Mouse (Mus musculus): ENCODE measurements around the gene Pik3r2.
"Not testable (repeated sequence)": the region's sequence is repeated elsewhere in the genome, so short reads cannot be mapped to it uniquely, and the experiment has no call there.

The Pik3r2 gene

GRCm38 (mm10) chr8:70776496-70777444 lies at the start of gene Pik3r2:
TSS of gene Pik3r2 (minus strand) at chr8:70776713.
- peak; percentile 96 for DNase-seq (ENCODE audit: low read depth, low spot score)

- no peak for DNase-seq (ENCODE audit: low read depth, low spot score)
Observed at GRCm38 (mm10) chr8:70825816-70826215, 49.3 kb upstream of the Pik3r2 start.

DNA sequence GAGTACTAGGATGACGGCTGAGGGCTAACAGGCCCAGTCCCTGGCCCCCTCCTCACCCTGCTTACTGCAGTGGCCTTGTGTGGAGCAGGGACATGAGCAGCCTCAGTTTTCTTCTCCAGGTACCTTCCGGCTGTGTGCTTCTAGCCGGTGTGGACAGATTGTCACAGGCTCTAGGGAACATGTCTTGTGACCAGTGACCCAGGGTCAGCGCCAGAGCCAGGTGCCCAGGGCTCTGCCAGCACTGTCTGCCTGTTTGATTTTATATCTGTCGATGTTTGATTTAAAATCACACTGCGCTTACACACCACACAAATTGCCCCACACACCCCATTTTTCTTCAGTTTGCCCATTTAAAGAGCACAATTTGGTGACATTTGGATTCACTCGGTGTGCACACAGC lies 47.3 kb upstream of the Pik3r2 start:
- no peak for DNase-seq (ENCODE audit: low read depth, low spot score)

DNA sequence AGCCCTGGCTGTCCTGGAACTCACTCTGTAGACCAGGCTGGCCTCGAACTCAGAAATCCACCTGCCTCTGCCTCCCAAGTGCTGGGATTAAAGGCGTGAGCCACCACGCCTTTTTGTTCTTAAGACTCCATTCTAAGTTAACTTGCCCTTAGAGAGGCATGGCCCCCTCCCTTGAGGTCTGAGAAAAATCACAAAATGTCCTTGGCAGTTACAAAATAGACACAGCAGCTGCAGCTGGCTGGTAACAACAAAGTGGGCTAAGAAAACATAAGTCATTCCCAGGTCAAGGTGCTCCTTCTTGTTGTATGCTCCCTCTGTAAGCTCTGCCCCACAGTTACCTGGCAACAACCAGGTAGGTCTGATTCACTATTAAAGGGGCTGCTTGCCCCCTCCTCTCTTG lies 46.1 kb upstream of the Pik3r2 start:
- DNase-seq (ENCODE audit: low read depth, low spot score) = not testable (repeated sequence)

GRCm38 (mm10) chr8:70821992-70822391 lies 45.5 kb upstream of the Pik3r2 start:
- DNase-seq (ENCODE audit: low read depth, low spot score) = no peak

GRCm38 (mm10) chr8:70821399-70821962 lies 45.0 kb upstream of the Pik3r2 start:
- no peak for DNase-seq (ENCODE audit: low read depth, low spot score)

- no peak for DNase-seq (ENCODE audit: low read depth, low spot score)
Observed at GRCm38 (mm10) chr8:70820101-70820935, 43.8 kb upstream of the Pik3r2 start.

DNA sequence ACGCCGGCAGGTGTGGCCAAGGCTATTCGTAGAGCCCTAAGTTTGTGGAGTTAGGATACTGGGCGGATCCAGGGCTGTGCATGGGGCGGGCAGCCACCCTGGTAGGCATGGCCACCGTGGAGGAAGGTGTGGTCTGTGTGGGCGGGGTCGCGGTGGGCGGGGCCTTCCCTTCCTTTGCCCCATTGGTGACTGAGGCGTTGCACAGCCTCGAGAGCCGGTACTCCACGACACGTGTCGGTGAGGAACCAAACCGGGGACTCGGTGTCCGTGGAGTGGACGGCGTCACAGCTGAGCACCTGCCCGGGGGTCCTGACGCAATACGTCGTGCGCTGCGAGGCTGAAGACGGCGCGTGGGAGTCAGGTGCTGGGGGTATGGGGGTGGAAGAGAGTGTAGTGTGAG lies 40.2 kb upstream of the Pik3r2 start:
- DNase-seq (ENCODE audit: low read depth, low spot score) = no peak

GRCm38 (mm10) chr8:70812885-70813284 lies 36.4 kb upstream of the Pik3r2 start:
- no peak for DNase-seq (ENCODE audit: low read depth, low spot score)

DNA sequence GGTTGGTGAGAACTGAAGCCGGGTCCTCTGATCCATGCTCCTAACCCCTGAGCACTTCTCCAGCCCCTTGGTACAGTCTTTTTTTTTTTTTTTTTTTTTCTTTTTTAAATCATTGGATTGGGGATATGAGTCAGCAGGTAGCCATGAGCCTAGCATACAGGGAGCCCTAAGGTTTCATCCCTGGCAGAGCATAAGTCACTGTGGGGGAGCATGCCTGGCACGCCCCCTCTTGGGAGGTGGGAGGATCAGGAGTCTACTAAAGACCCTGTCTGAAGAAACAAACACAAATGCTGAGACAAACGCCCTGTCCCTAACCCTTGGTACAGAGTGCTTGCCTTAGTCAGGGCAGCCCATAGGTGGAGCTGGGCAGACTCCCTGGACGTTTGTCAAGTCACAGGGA lies 35.5 kb upstream of the Pik3r2 start:
- DNase-seq (ENCODE audit: low read depth, low spot score) = no peak

DNA sequence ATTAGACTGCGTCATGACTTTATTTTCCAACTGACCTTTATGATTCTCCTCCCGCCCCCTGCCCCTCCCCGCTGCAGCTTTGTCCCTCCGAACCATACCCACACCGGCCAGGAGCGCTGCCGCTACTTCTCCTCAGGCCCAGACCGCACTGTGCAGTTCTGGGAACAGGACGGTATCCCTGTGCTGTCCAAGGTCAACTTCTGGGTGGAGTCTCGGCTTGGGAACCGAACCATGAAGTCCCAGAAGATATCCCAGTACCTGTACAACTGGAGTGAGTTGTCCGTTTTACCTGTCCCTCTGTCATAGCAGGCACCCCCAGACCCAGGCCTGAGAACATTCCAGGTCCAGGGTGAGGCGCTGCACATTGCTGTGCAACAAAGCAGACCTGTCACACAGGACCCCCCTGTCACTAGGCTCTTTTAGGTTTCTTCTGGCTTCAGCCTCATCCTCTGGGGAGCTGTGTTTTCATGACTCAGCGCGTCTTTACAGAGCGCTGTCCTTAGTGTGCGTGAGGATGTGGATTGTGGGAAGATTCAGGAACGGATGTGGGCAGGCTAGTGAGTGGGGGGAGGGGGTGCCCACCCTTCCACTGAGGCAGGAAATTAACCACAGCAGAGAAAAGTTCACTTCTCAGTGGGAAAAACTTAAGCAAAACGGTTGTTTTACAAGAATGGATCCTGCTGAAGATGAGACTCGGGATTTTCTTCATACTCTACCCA lies 34.6 kb upstream of the Pik3r2 start:
- no peak for DNase-seq (ENCODE audit: low read depth, low spot score)

GRCm38 (mm10) chr8:70808955-70809701 lies 32.6 kb upstream of the Pik3r2 start:
- DNase-seq (ENCODE audit: low read depth, low spot score) = no peak

GRCm38 (mm10) chr8:70808239-70808638 lies 31.7 kb upstream of the Pik3r2 start, which contains the start of gene Il12rb1:
TSS of gene Il12rb1 (plus strand) at chr8:70808449.
- DNase-seq (ENCODE audit: low read depth, low spot score) = no peak

DNA sequence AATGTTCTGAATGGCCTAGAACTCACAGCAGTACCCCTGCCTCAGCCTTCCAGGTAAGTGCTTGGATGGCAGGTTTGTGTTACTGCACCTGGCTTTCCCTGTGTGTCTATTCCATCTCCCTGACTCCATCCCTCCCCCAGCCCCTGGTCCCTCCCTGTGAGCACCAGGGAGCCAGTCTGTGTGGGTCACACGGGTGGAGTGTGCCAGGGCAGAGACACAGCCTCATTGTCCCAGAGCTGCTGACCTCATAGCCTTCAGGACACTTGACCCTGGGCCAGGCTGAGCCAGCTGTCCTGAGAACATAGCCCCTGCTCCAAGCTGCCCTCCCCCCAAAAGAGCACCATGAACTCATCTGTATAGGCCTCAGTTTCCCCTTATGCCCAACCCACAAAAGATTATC lies 30.8 kb upstream of the Pik3r2 start:
- no peak for DNase-seq (ENCODE audit: low read depth, low spot score)

GRCm38 (mm10) chr8:70806541-70806940 lies 30.0 kb upstream of the Pik3r2 start:
- no peak for DNase-seq (ENCODE audit: low read depth, low spot score)

- no peak for DNase-seq (ENCODE audit: low read depth, low spot score)
Observed at GRCm38 (mm10) chr8:70804481-70805206, 28.1 kb upstream of the Pik3r2 start, which contains the start of gene Mast3. TSS of gene Mast3 (minus strand) at chr8:70805054.

DNA sequence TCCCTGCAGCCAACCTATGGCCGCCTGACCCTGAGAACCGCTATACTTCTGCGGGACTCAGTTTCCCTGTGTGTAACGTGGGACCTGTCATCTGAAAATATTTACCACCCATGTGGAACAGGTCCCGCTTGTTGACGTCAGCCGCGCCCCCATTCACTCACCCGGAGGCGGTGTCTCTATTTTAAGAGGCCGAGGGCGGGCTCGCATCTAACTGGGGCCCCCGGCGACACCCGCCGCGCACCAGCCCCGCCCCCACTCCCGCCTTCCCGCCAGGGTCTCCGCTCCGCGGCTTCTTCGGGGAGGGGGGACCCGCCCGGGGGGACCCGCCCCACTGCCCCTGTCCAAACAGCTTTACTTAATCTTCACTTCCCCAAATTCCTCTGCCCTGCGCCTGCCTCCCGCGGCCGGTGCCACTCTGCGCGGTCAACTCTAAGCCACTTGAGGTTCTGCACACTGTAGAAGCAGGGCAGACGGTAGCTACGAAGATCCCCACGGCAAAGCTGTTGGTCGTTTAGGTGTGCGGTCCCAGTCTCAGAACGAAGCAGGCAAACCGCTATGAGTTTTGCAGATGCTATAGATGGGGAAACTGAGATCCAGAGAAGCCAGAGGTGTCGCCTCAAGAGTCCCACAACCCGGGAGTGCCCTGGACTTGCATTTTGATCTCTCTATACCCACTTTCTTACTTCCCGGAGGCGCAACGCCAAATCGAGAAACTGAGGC lies 27.4 kb upstream of the Pik3r2 start:
- DNase-seq (ENCODE audit: low read depth, low spot score) = no peak

DNA sequence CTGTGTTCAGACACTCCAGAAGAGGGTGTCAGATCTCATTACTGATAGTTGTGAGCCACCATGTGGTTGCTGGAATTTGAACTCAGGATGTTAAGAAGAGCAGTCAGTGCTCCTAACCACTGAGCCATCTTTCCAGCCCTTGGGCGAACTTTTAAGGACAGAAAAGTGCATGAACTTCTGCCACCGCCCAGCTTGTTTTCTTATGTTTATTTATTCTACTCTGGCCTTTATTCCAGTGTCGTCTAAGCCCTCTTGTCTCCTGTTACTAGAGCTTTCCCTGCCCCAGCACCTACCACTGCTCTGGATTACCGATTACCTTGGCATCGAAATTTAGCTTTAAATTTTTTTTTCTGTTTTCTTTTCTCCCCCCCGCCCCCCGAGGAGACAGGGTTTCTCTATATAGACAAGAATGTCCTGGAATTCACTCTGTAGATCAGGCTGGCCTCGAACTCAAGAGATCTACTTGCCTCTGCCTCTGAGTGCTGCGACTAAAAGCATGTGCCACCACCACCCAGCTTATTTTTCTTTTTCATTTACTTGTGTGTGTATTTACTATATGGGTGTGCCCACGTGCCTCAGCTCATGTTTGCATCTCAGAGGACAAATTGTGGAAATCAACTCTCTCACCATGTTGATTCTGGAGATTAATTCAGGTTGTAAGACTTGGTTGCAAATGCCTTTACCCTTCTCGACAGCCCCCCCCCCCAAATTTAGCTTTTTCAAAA lies 26.4 kb upstream of the Pik3r2 start:
- DNase-seq (ENCODE audit: low read depth, low spot score) = no peak

DNA sequence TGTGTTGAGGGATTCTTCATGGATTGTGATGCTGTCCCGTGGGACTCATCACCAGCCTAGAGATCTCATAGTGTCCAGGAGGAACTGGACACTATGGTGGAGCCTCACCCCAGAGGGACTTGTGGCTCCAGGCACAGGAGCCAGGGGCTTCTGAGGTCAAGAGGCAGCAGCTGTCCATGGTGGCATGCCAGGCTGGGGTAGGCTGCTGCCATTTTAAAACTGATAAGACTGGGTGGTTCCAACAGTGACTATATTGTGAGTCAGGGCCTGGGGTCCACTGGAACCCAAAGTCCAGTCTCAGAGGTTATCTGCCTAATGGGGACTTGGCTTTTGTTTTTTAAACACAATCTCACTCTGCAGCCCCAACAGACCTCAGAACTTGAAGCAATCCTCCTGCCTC lies 25.3 kb upstream of the Pik3r2 start:
- no peak for DNase-seq (ENCODE audit: low read depth, low spot score)

Data from telencephalon, adult 2 months (tissue).